Mouse (Mus musculus) erythroblast, embryonic 14.5 days (primary cell): ENCODE results near the gene Idh1. TPM values are rescaled to one million over a fixed set of nuclear protein-coding genes. Genes with fewer than 3 reads are reported as not detected.
A peak's percentile ranks its signal among the peaks of the same experiment; 100 is the strongest.
"Not testable (repeated sequence)": the region's sequence is repeated elsewhere in the genome, so short reads cannot be mapped to it uniquely, and the experiment has no call there.

Experiments used
- H3K27me3 ChIP-seq: 2 replicates; pipeline ENCODE4 v1.6.1; 2012; ENCODE audit warnings: inconsistent platforms; ENCODE audit not compliant: control insufficient read depth
- H3K36me3 ChIP-seq: 2 replicates; pipeline ENCODE4 v1.6.1; 2012; ENCODE audit warnings: mild to moderate bottlenecking, inconsistent platforms; ENCODE audit not compliant: control insufficient read depth
- H3K4me1 ChIP-seq: 2 replicates; pipeline ENCODE4 v1.6.1; 2012; ENCODE audit warnings: inconsistent platforms; ENCODE audit not compliant: control insufficient read depth
- H3K4me3 ChIP-seq: replicated peaks from 2 replicates; pipeline ENCODE3; 2012; ENCODE audit warnings: moderate library complexity, mild to moderate bottlenecking, inconsistent platforms
- H3K9me3 ChIP-seq: 2 replicates; pipeline ENCODE4 v1.6.1; 2012; ENCODE audit warnings: low read length, inconsistent platforms, mixed read lengths; ENCODE audit not compliant: control insufficient read depth
- GATA1 ChIP-seq: IDR thresholded peaks from 2 replicates; pipeline ENCODE4 v1.6.1; 2012; ENCODE audit warnings: low read length, inconsistent platforms, mixed read lengths
- TAL1 ChIP-seq: IDR thresholded peaks from 3 replicates; pipeline ENCODE4 v1.6.1; 2012; ENCODE audit warnings: low read length, inconsistent platforms, mixed read lengths
- polyA plus RNA-seq: library from polyadenylated mRNA; stranded (reverse); fragments of >175 nt; gene quantifications from 2 replicates; pipeline ENCODE4 v1.2.3, GENCODE M21; 2012

Gene Idh1
- not detected in 2 replicates for polyA plus RNA-seq

GRCm38 (mm10) chr1:65186287-65187073, at the start of gene Idh1, which contains the start of gene Pikfyve:
Gene Idh1, minus strand, starts transcription at chr1:65186500.
Gene Pikfyve, plus strand, starts transcription at chr1:65186683.
- TF ChIP-seq TAL1 (no peak), GATA1 (no peak)
- Histone ChIP-seq H3K36me3 (peaks cover 9% of the 10 kb centered on the region), H3K9me3 (no peaks in the 10 kb centered on the region), H3K27me3 (no peaks in the 10 kb centered on the region), H3K4me3 (peak within 1 kb of the TSS; percentile 92), H3K4me1 (peaks cover 33% of the 10 kb centered on the region)

GRCm38 (mm10) chr1:65230566-65230965, 44.3 kb upstream of the Idh1 start:
- H3K4me3 ChIP-seq: no peak overlapping the region
- no peaks in the 10 kb centered on the region for H3K4me1 ChIP-seq
- no peaks in the 10 kb centered on the region for H3K27me3 ChIP-seq
- TF ChIP-seq TAL1: no peak
- TF ChIP-seq GATA1: no peak
- no peaks in the 10 kb centered on the region for H3K9me3 ChIP-seq
- peaks cover 20% of the 10 kb centered on the region for H3K36me3 ChIP-seq

DNA sequence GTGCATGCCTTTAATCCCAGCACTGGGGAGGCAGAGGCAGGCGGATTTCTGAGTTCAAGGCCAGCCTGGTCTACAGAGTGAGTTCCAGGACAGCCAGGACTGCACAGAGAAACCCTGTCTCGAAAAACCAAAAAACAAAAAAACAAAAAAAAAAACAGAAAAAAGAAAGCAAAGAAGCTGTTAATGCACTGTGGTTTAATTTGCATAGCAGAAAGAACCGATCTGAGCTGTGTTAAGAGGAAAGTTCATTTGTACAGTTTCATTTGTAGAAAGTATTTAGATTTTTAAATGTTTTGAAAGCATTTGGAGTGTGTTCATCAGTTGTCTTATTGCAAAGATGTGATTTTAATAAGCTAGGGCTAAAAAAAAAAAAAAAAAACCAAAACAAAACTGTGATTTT, 43.5 kb upstream of the Idh1 start:
- not testable (repeated sequence) for H3K4me1 ChIP-seq, H3K9me3 ChIP-seq, H3K4me3 ChIP-seq, H3K27me3 ChIP-seq
- H3K36me3 ChIP-seq: peaks cover 16% of the 10 kb centered on the region

DNA sequence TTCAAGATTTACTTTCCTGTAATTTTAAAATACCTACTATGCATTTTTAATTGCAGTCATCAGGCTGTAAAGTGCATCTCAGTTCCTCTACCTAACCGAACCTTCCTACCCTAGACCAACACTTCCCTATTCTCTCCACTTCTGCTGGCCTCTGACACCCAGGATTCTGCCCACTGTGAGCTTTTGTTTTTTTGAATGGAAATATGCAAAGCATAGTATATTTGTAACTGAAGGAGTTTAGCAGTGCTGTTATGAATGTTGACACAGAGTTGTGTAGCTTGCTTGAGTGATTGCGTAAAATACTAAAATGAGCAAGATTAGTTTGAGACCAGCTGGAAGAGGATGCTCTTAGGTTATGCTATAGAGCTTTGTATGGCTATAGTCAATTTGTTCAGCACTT, 41.4 kb upstream of the Idh1 start:
- TF ChIP-seq TAL1: no peak
- no peak for TF ChIP-seq GATA1
- Histone ChIP-seq H3K4me3 (no peak overlapping the region), H3K9me3 (no peaks in the 10 kb centered on the region), H3K36me3 (peaks cover 20% of the 10 kb centered on the region), H3K4me1 (no peaks in the 10 kb centered on the region), H3K27me3 (no peaks in the 10 kb centered on the region)

DNA sequence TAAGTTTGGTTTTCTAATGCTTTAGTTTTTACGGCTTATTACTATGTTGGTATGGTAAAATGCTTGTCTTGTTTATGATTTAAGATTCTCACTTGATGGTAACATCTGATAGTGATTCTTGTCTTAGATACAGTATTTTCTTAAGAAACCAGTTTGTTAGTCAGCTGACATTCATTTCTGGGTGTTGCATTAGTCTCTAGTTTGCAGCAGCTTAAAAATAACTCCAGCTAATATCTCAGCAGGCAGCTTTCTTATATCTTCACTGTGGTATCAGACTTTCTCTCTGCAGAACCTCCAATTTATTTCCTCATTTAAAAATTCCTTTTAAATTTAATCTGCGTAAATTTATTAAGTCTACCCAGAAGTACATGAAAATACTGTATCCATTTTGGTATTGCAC, 37.4 kb upstream of the Idh1 start:
- Histone ChIP-seq H3K4me3 (no peak overlapping the region), H3K4me1 (no peaks in the 10 kb centered on the region), H3K36me3 (peaks cover 36% of the 10 kb centered on the region), H3K27me3 (no peaks in the 10 kb centered on the region), H3K9me3 (no peaks in the 10 kb centered on the region)
- TF ChIP-seq GATA1 (no peak), TAL1 (no peak)

DNA sequence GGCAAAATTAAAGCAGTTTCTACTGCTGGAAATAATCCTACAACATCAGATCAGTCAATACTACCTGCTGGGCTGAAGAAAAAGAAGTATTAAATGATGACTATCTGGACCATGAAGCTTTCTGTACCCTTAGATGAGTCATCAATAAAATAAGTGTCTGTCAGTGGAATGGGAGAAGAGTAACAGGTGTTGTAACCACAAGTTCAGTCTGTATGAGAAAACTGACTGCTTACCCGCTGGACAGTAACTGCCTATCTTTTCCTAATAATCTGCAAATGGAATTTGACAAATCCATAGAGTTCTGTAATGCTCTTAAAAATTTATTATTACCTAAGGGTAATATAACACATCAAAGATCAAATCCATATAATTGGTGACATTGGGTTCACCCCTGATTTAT, 31.7 kb upstream of the Idh1 start:
- Histone ChIP-seq H3K9me3 (no peaks in the 10 kb centered on the region), H3K27me3 (no peaks in the 10 kb centered on the region), H3K4me3 (no peak overlapping the region), H3K4me1 (no peaks in the 10 kb centered on the region), H3K36me3 (peaks cover 35% of the 10 kb centered on the region)
- TF ChIP-seq GATA1 (no peak), TAL1 (no peak)

GRCm38 (mm10) chr1:65217567-65217966, 31.3 kb upstream of the Idh1 start:
- no peak overlapping the region for H3K4me3 ChIP-seq
- no peaks in the 10 kb centered on the region for H3K9me3 ChIP-seq
- H3K4me1 ChIP-seq: no peaks in the 10 kb centered on the region
- H3K27me3 ChIP-seq: no peaks in the 10 kb centered on the region
- TF ChIP-seq TAL1 (no peak), GATA1 (no peak)
- peaks cover 35% of the 10 kb centered on the region for H3K36me3 ChIP-seq

DNA sequence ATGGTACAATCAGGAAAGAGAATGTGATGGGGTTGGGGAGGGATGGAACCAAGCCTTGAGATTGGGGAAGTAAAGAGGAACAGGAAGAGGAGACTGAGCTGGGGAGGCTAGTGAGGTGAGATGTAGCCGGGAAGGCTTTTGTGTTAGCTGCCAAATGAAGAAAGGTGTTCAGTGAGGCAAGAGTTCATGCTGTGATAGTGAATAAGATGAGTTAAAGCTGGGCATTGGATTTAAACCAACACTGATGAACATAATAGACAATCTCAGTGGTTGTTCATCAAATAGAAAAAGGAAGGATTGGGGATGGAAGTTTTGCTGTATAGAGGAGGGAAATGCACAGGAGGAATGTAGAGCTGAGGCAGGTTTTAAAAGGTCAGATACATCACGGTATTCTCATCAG, 26.9 kb upstream of the Idh1 start:
- no peaks in the 10 kb centered on the region for H3K4me1 ChIP-seq
- H3K27me3 ChIP-seq: no peaks in the 10 kb centered on the region
- H3K36me3 ChIP-seq: peaks cover 36% of the 10 kb centered on the region
- H3K4me3 ChIP-seq: no peak overlapping the region
- no peaks in the 10 kb centered on the region for H3K9me3 ChIP-seq
- TF ChIP-seq GATA1 (no peak), TAL1 (no peak)

GRCm38 (mm10) chr1:65204299-65204698, 18.0 kb upstream of the Idh1 start:
- Histone ChIP-seq H3K4me1 (no peaks in the 10 kb centered on the region), H3K4me3 (no peak overlapping the region), H3K27me3 (no peaks in the 10 kb centered on the region), H3K9me3 (no peaks in the 10 kb centered on the region), H3K36me3 (peaks cover 57% of the 10 kb centered on the region)
- no peak for TF ChIP-seq GATA1

DNA sequence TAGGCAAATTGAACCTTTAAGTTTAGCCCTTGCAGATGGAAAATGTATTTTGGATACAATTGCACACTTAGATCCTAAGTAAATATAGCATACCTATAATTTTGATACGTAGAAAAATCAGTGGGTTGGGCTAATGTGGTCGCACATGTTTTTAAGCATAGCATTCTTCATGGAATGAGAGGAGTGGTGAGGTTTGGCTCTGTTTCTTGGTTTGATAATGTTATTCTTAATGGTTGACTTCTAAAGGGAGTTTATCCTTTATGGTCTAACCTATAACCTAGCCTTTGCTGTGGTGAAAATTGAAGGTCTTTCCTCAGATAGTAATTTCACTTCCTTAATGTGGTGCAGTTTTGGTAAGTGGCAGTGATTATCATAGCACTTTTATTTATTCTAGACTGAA, 12.6 kb upstream of the Idh1 start:
- Histone ChIP-seq H3K9me3 (no peaks in the 10 kb centered on the region), H3K4me3 (no peak overlapping the region), H3K4me1 (peaks cover 3% of the 10 kb centered on the region), H3K36me3 (peaks cover 39% of the 10 kb centered on the region), H3K27me3 (no peaks in the 10 kb centered on the region)
- TF ChIP-seq TAL1 (no peak), GATA1 (no peak)
